In the genomic region with DNA sequence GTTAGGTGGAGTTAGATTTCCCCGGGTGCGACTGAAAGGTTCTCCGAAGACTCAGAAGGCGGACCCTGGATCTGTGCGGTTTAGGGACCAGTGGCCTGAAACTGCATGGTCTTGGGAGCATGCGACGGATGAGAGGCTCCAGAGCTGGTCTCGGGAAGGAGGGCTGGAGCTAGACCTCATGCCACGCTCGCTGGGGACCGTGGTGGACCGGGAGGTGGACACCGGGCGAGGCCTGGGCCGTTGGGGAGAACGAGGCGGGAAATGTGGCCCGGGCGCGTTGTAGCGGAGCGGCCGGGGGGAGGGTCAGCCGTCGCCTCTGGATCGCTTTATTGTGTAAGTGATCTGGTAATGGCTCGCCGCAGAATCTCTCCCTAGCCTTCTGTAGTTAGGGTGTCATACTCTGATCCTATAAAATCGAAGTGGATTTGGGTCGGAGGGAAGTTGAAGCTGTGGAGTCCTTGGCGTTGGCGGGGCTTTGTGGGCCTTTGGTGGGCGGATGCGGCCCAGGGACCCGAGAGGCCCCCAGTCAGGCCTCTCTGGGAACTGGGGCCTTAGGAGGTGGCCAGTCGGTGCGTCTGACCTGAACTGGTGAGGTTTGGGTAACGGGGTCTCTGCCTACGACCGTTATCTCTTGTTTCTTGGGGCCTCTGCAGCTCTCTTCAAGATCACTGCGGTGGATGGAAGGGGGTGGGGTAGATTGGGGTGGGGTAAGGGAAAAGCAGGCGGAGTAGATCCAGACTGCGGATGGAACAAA, we compare ENCODE assay signal across 8 mouse cellular contexts. TPM values are rescaled to one million over a fixed set of nuclear protein-coding genes. Genes with fewer than 3 reads are reported as not detected.
DNase-seq lines count a peak whose midpoint lies in the region; ATAC-seq lines count a peak whose summit lies in the region.

No protein-coding gene starts in this region.

- DNase-seq in 3T3-L1 (ENCODE audit: low read depth, low spot score) (peak; percentile 53), NIH3T3 (ENCODE audit: low read depth) (peak; percentile 50)
- peak; percentile 71 for DNase-seq in embryo, embryonic 11 days
- peak; percentile 18 to 26 for DNase-seq in heart, adult 9 months (ENCODE audit: low spot score in 2 of 2)
- DNase-seq in ovary, postnatal 14 days (ENCODE audit: low spot score) = peak; percentile 9
- DNase-seq in T-cell, adult 2 months (ENCODE audit: low spot score) = no peak

- H3K36me3 ChIP-seq in kidney, embryonic 14.5 days (ENCODE audit: control insufficient read depth, insufficient read depth, low read length) = no peaks in the 10 kb centered on the region
- 0 out of 2 replicates have a peak, but pooled peaks cover 1% of the 10 kb centered on the region for H3K36me3 ChIP-seq in liver, embryonic 12.5 days

- WGBS in kidney, embryonic 14.5 days = under 1% methylated on average over 43 of the region's 43 CpGs
- 2% methylated on average over 43 of the region's 43 CpGs for WGBS in liver, embryonic 12.5 days (ENCODE audit: insufficient replicate concordance)

- H3K27me3 ChIP-seq in kidney, embryonic 14.5 days (ENCODE audit: control insufficient read depth, insufficient read depth, low read length) = no peaks in the 10 kb centered on the region
- H3K27me3 ChIP-seq in liver, embryonic 12.5 days (replicated peaks) = 0 out of 2 replicates have a peak, but pooled peaks cover 10% of the 10 kb centered on the region

- peak overlapping the region; percentile 91 for H3K9ac ChIP-seq in kidney, embryonic 14.5 days (ENCODE audit: low read depth, low read length)
- peak overlapping the region; percentile 79 for H3K9ac ChIP-seq in liver, embryonic 12.5 days

- H3K9me3 ChIP-seq in kidney, embryonic 14.5 days (ENCODE audit: control insufficient read depth, low read length) = no peaks in the 10 kb centered on the region
- H3K9me3 ChIP-seq in liver, embryonic 12.5 days (replicated peaks) = no peaks in the 10 kb centered on the region

- ATAC-seq in kidney, embryonic 14.5 days (ENCODE audit: low FRiP score, low TSS enrichment) = no peak
- ATAC-seq in liver, embryonic 12.5 days = peak; percentile 19; the same call in 1 of the 2 replicates

- peak overlapping the region; percentile 88 for H3K4me2 ChIP-seq in kidney, embryonic 14.5 days (replicated peaks; ENCODE audit: low read depth, low read length)
- peak overlapping the region; percentile 98 for H3K4me2 ChIP-seq in liver, embryonic 12.5 days

- peak overlapping the region; percentile 82 for H3K4me3 ChIP-seq in kidney, embryonic 14.5 days (ENCODE audit: low read length)
- H3K4me3 ChIP-seq in liver, embryonic 12.5 days = peak overlapping the region; percentile 76

- peak overlapping the region; percentile 90 for H3K27ac ChIP-seq in kidney, embryonic 14.5 days (ENCODE audit: low read depth, low read length)
- H3K27ac ChIP-seq in liver, embryonic 12.5 days = peak overlapping the region; percentile 94

- peaks cover 11% of the 10 kb centered on the region for H3K4me1 ChIP-seq in kidney, embryonic 14.5 days (ENCODE audit: control insufficient read depth, insufficient read depth, low read length)
- H3K4me1 ChIP-seq in liver, embryonic 12.5 days = peaks cover 54% of the 10 kb centered on the region

RNA-seq across cellular contexts. Expression of a gene that starts 1.5 kb away (rescaled TPM):
- 115 and 145 TPM in 2 replicates for polyA plus RNA-seq in kidney, embryonic 14.5 days (2014; fragmentation: Nextera tagmentation; extraction: Ambion mirVana)
- 34.6 and 37.0 TPM in 2 replicates for polyA plus RNA-seq in liver, embryonic 12.5 days (2016; fragmentation: Nextera tagmentation; extraction: Ambion mirVana)
